Mouse (Mus musculus): ENCODE measurements around the gene Thbs3. TPM values are rescaled to one million over a fixed set of nuclear protein-coding genes. Genes with fewer than 3 reads are reported as not detected.

The Thbs3 gene
- total and polyA plus RNA-seq, 3 experiments, result 4.3 to 6.1 (median 5.7) TPM

DNA sequence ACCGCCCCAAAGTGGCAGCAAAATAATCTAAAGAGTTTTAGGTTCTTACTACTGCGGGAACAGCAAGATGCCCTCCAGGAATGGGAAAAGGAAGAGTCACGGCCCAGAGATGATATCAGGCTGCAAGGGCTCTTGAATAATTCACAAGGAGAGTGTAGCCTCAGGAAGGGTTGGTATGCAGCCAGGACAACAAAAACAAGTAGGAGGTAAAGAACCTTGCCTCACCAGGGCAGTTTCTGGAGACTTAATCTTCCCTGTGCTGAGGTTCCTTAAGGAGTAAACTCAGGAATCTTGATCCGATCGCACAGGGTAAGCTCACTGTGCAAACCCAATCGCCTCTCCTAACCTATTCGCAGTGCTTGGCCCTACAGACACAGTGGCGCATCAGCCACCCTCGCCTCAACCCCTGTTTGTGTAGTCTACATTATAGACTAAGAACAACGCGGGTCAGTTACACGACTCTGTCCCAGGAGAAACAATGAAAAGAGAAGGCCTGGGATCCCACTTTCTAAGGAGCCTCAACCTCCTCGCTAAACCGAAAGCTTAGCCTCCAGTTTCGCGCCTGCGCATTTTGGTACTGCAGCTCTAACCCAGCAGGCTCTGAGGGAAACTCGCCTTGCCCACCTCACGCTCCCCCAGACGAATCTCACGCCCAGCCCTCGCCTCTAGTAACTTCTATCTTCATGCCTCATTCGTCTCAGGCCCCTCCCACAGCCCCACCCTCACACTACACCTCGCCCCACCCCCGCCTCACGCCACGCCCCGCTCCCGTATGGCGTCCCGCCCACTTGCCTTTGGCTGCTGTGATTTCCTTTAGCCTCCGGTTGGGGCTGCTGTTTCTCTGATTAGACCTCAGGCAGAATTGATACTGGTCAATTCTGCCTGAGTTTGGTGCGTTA lies 18.8 kb upstream of the Thbs3 start:
- H3K4me1 ChIP-seq (ENCODE audit: control insufficient read depth in 1 of 2, insufficient read depth in 2 of 2), result peaks cover 0 to 15% of the 10 kb centered on the region in 2 experiments; a peak in 2 of 4 replicates
- in situ Hi-C loops (cut with MboI; ENCODE audit: low pct_ligation_motif_present, low pct_unique_long_range_greater_than_20kb, low sequenced_read_pairs), result no loop called here
- peaks cover 0 to 9% of the 10 kb centered on the region in 2 experiments for H3K36me3 ChIP-seq (replicated peaks in 1 of 2; ENCODE audit: control insufficient read depth in 1 of 2, insufficient read depth in 1 of 2, low read length in 1 of 2)
- H3K79me2 ChIP-seq (replicated peaks; ENCODE audit: control insufficient read depth, extremely low read depth, insufficient read depth, poor library complexity, severe bottlenecking), result no peaks in the 10 kb centered on the region
- dilution Hi-C loops (cut with MboI; ENCODE audit: extremely low pct_ligation_motif_present, extremely low pct_unique_long_range_greater_than_20kb, low sequenced_read_pairs), result no loop called here
- no peaks in the 10 kb centered on the region for H3K27me3 ChIP-seq (replicated peaks)
- H3K9ac ChIP-seq (ENCODE audit: insufficient read depth, low read depth), result peak overlapping the region; percentile 77
- peak overlapping the region; percentile 59; the same call in 1 of the 2 replicates for H3K27ac ChIP-seq (ENCODE audit: insufficient read depth, low read depth)
- H3K4me2 ChIP-seq (ENCODE audit: insufficient read depth, low read depth, poor library complexity, severe bottlenecking), result peak overlapping the region; percentile 45; the same call in 1 of the 2 replicates
- peak; percentile 48 for TF ChIP-seq SMC3 (IDR thresholded peaks at IDR 0.05; ENCODE audit: low read depth, low read length)
- peak; percentile 62; the same call in 1 of the 2 replicates for TF ChIP-seq MAZ (IDR thresholded peaks at IDR 0.05; ENCODE audit: low read depth, low read length)
- no peak for TF ChIP-seq MAFK (IDR thresholded peaks at IDR 0.05; ENCODE audit: insufficient replicate concordance, low read length)
- peak; percentile 31; the same call in 1 of the 2 replicates for TF ChIP-seq SIN3A (IDR thresholded peaks at IDR 0.05; ENCODE audit: low read length)
- 0 out of 2 replicates have a peak, but pooled peaks have one; percentile 21 for TF ChIP-seq ETS1 (conservative IDR thresholded peaks at IDR 0.05; ENCODE audit: low read depth, low read length)
- peak; percentile 25; the same call in 1 of the 2 replicates for TF ChIP-seq MEF2A (IDR thresholded peaks at IDR 0.05; ENCODE audit: borderline replicate concordance, low read depth, low read length)
- TF ChIP-seq MXI1 (IDR thresholded peaks at IDR 0.05; ENCODE audit: low read depth, low read length), result no peak; the same call in none of the 2 replicates
- peak; percentile 77 for TF ChIP-seq TCF12 (IDR thresholded peaks at IDR 0.05; ENCODE audit: low read depth, low read length)
- TF ChIP-seq NELFE (IDR thresholded peaks at IDR 0.05; ENCODE audit: low read depth, low read length), result peak; percentile 82
- no peak for TF ChIP-seq ZKSCAN1 (IDR thresholded peaks at IDR 0.05; ENCODE audit: borderline replicate concordance, low read depth, low read length)
- peak in 1 of 2 experiments; percentile 87; a peak in 2 of 4 replicates for TF ChIP-seq CTCF (conservative IDR thresholded peaks at IDR 0.05 in 1 of 2, IDR thresholded peaks at IDR 0.05 in 1 of 2; ENCODE audit: low read depth in 2 of 2, low read length in 2 of 2)
- 0 out of 2 replicates have a peak, but pooled peaks have one; percentile 60 for TF ChIP-seq TBP (conservative IDR thresholded peaks at IDR 0.05; ENCODE audit: low read depth, low read length)
- TF ChIP-seq NRF1 (IDR thresholded peaks at IDR 0.05; ENCODE audit: low read depth, low read length), result peak; percentile 78
- peak; percentile 76 for TF ChIP-seq RAD21 (IDR thresholded peaks at IDR 0.05; ENCODE audit: low read depth, low read length)
- TF ChIP-seq CHD2 (IDR thresholded peaks at IDR 0.05; ENCODE audit: low read length), result no peak; the same call in 1 of the 2 replicates
- TF ChIP-seq IRF4 (IDR thresholded peaks at IDR 0.05; ENCODE audit: low read depth, low read length), result no peak; the same call in 1 of the 2 replicates
- peak; percentile 71; the same call in 1 of the 2 replicates for TF ChIP-seq ZMIZ1 (IDR thresholded peaks at IDR 0.05; ENCODE audit: low read depth, low read length)
- peak; percentile 22; the same call in 1 of the 2 replicates for TF ChIP-seq ELF1 (IDR thresholded peaks at IDR 0.05; ENCODE audit: low read depth, low read length)
- TF ChIP-seq POLR2A (IDR thresholded peaks at IDR 0.05; ENCODE audit: low read depth, low read length), result peak; percentile 90
- peak; percentile 60; the same call in 1 of the 2 replicates for TF ChIP-seq MAX (IDR thresholded peaks at IDR 0.05; ENCODE audit: low read length)
- TF ChIP-seq MYC (IDR thresholded peaks at IDR 0.05; ENCODE audit: low read depth, low read length), result no peak
- peak; percentile 45; the same call in 1 of the 2 replicates for TF ChIP-seq HCFC1 (IDR thresholded peaks at IDR 0.05; ENCODE audit: low read depth, low read length)
- no peak for TF ChIP-seq JUND (conservative IDR thresholded peaks at IDR 0.05; ENCODE audit: low read depth, low read length)
- peak; percentile 66 for TF ChIP-seq BHLHE40 (IDR thresholded peaks at IDR 0.05; ENCODE audit: low read depth, low read length)
- TF ChIP-seq POLR2AphosphoS2 (IDR thresholded peaks at IDR 0.05; ENCODE audit: low read depth, low read length), result peak; percentile 30; the same call in 1 of the 2 replicates
- TF ChIP-seq ZC3H11A (IDR thresholded peaks at IDR 0.05; ENCODE audit: low read depth, low read length), result no peak
- no peak for TF ChIP-seq EP300 (IDR thresholded peaks at IDR 0.05; ENCODE audit: low read length)
- DNase-seq (ENCODE audit: extremely low read depth), result peak; percentile 96
- no peaks in the 10 kb centered on the region for H3K9me3 ChIP-seq (replicated peaks; ENCODE audit: low read length)
- H3K4me3 ChIP-seq (replicated peaks in 1 of 3; ENCODE audit: low read depth in 2 of 3, low read length in 2 of 3, poor library complexity in 1 of 3), result peak overlapping the region; percentile 52 to 73 (median 61)

All from CH12.LX (cell line).